Mouse (Mus musculus) embryonic facial prominence, embryonic 15.5 days (tissue): ENCODE data around the gene Ccsap. TPM values are rescaled to one million over a fixed set of nuclear protein-coding genes. Genes with fewer than 3 reads are reported as not detected.

Experiments used
- ATAC-seq: fragments of 200-750 bp; cut with Nextera tagmentation; 2 replicates; pipeline ENCODE4 v1.8.0; 2017; ENCODE audit warnings: low read depth, moderate TSS enrichment; ENCODE audit not compliant: insufficient number of reproducible peaks, low FRiP score, low TSS enrichment
- H3K27ac ChIP-seq: fragments of 300-500 bp; sonication (generic); replicated peaks from 2 replicates; pipeline ENCODE4 v1.5.1; 2015; ENCODE audit warnings: mild to moderate bottlenecking, inconsistent platforms
- H3K27me3 ChIP-seq: fragments of 300-500 bp; sonication (generic); 2 replicates; pipeline ENCODE4 v1.6.1; 2015; ENCODE audit warnings: inconsistent platforms
- H3K36me3 ChIP-seq: fragments of 300-500 bp; sonication (generic); 2 replicates; pipeline ENCODE4 v1.6.1; 2015; ENCODE audit warnings: mild to moderate bottlenecking, inconsistent platforms
- H3K4me1 ChIP-seq: fragments of 300-500 bp; sonication (generic); 2 replicates; pipeline ENCODE4 v1.6.1; 2015; ENCODE audit warnings: inconsistent platforms
- H3K4me2 ChIP-seq: fragments of 300-500 bp; sonication (generic); replicated peaks from 2 replicates; pipeline ENCODE4 v1.6.1; 2015; ENCODE audit warnings: mild to moderate bottlenecking, inconsistent platforms
- H3K4me3 ChIP-seq: fragments of 300-500 bp; sonication (generic); replicated peaks from 2 replicates; pipeline ENCODE4 v1.5.1; 2015; ENCODE audit warnings: mild to moderate bottlenecking, inconsistent platforms
- H3K9ac ChIP-seq: fragments of 300-500 bp; sonication (generic); 2 replicates; pipeline ENCODE4 v1.6.1; 2015; ENCODE audit warnings: inconsistent platforms
- H3K9me3 ChIP-seq: fragments of 300-500 bp; sonication (generic); replicated peaks from 2 replicates; pipeline ENCODE4 v1.6.1; 2016; ENCODE audit warnings: inconsistent platforms
- WGBS: fragments of 180-500 bp; shearing (Covaris S2); methylation state at CpG from one replicate; pipeline ENCODE4 v1.1.7; 2015; 5-methylcytosine and 5-hydroxymethylcytosine counted together
- polyA plus RNA-seq: library from polyadenylated mRNA; unstranded; fragments of >200 nt; fragmentation: Nextera tagmentation; extraction: Ambion mirVana; gene quantifications from 2 replicates; pipeline ENCODE4 v1.2.1, GENCODE M21; 2015

The Ccsap gene
- polyA plus RNA-seq, 1 experiment from 2014 or later: 6.5 TPM

DNA sequence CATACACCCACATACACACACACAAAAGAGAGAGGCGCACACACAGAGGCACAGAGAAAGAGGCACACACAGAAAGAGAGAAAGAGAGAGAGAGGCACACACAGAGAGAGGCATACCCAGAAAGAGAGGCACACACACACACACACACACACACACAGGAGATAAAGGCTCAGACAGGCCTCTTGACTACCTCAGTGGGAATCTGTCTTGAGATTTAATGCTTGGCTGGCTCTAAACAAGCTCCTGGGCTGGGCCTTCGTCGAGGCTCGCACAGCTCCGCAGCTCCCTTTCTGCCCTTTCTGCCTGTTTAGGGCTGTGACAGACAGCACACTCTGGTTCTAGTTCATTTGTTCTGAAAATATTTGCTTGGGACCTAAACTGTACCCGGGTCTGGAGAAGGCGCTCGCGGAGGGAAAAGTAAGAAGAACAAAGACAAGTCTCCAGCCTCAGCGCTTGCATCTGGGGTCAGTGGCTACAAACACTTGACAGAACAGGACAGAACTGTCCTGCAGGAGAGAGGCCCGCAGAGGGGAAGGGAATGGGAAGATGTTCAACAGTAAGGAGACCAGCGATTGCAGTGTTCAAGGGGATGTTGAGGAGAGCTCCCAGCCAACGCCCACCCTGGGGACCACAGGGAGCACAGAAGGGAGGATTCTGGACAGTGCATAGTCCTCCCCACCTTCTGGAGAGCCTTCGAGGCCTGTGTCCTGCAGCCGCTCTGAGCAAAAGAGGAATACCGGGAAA is 68.7 kb downstream of the Ccsap start:
- no peaks in the 10 kb centered on the region for H3K27me3 ChIP-seq
- no peak overlapping the region for H3K4me2 ChIP-seq
- ATAC-seq: no peak
- H3K9me3 ChIP-seq: no peaks in the 10 kb centered on the region
- H3K36me3 ChIP-seq: no peaks in the 10 kb centered on the region
- WGBS: 66% methylated on average over 16 of the region's 16 CpGs
- H3K27ac ChIP-seq: no peak overlapping the region
- peaks cover 10% of the 10 kb centered on the region for H3K4me1 ChIP-seq
- no peak overlapping the region for H3K4me3 ChIP-seq
- H3K9ac ChIP-seq: no peak overlapping the region

Other genes starting within 250 kb of the Ccsap start
- 9.0 and 10.3 TPM in 2 replicates for gene Rhou, start 206.3 kb downstream of the Ccsap start, polyA plus RNA-seq
- 43.5 and 47.5 TPM in 2 replicates for gene Rab4a, start 54.2 kb downstream of the Ccsap start, polyA plus RNA-seq
- 1,020 and 1,287 TPM in 2 replicates for gene Acta1, start 34.5 kb upstream of the Ccsap start, polyA plus RNA-seq
- 27.3 and 29.6 TPM in 2 replicates for gene Nup133, start 89.1 kb upstream of the Ccsap start, polyA plus RNA-seq
- gene Abcb10, start 122.9 kb upstream of the Ccsap start, polyA plus RNA-seq: 14.1 and 14.8 TPM in 2 replicates
- 36.0 and 36.2 TPM in 2 replicates for gene Taf5l, start 161.2 kb upstream of the Ccsap start, polyA plus RNA-seq
- gene Urb2, start 161.3 kb upstream of the Ccsap start, polyA plus RNA-seq: 5.0 and 5.7 TPM in 2 replicates